Mouse (Mus musculus): Measurements from ENCODE around the gene Grap.

Gene Grap

GRCm38 (mm10) chr11:61656148-61656850, 3.2 kb downstream of the Grap start:
- in situ Hi-C loops (cut with MboI, MseI) = no loop called here

- in situ Hi-C loops (cut with MboI, MseI) = no loop called here
Measured at GRCm38 (mm10) chr11:61657432-61657831, 4.4 kb downstream of the Grap start.

DNA sequence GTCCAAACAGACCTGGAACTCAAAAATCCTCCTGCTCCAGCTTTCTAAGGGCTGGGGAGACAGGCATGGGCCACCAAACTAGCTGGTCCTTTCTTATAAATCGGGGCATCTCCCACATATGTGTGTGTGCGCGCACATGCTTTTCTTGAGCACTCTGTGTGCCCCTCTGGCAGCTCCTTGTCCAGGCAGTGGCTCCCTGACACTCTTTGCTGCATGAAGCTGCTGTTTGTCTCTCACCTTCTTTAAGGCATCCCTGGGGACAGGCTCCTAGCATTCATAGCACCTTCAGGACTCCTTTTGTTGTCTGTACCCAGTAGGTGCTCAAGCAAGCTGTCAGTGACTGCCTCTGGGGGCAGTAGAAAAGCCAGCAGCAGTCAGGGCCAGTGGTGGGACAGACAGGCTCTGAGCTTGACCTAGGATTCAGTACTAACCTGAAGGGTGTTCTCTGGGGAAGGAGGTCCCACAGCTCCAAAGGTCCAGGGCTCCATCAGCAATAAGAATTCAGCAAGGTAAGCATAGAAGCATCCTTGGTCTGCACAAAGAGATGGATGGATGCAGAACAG, 5.4 kb downstream of the Grap start:
- in situ Hi-C loops (cut with MboI, MseI) = no loop called here

GRCm38 (mm10) chr11:61659011-61659858, 6.2 kb downstream of the Grap start:
- in situ Hi-C loops (cut with MboI, MseI) = no loop called here

- in situ Hi-C loops (cut with MboI, MseI) = loop anchor here (5.0 kb wide), 1 partner anchor 33 kb away; no protein-coding TSS in a partner anchor
Measured at GRCm38 (mm10) chr11:61660001-61660400, 6.9 kb downstream of the Grap start.

GRCm38 (mm10) chr11:61660806-61661392, 7.8 kb downstream of the Grap start:
- in situ Hi-C loops (cut with MboI, MseI) = loop anchor here (5.0 kb wide), 1 partner anchor 34 kb away; no protein-coding TSS in a partner anchor

DNA sequence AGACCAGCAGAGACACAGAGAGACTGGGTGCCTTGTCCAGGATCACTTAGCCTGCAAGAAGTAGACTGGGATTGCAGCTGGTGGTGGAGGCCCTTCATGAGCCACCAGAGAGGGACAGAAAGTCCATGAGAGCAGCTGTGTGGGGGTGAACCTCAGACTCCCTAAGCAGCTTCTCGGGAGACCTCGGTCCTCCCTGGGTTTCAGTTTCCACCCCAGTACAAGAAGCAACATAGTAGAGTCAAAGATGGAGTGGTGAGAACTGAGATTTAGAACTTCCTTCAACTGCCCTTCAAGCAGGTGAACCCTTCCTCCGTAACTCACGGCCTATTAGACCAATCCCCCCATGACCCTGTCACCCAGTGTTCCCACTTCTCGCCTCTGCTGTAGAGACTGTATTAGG, 9.1 kb downstream of the Grap start:
- in situ Hi-C loops (cut with MboI, MseI) = loop anchor here (5.0 kb wide), 1 partner anchor 35 kb away; no protein-coding TSS in a partner anchor

- in situ Hi-C loops (cut with MboI, MseI) = loop anchor here (5.0 kb wide), 1 partner anchor 37 kb away; no protein-coding TSS in a partner anchor
Measured at GRCm38 (mm10) chr11:61665401-61665800, 12.3 kb downstream of the Grap start.

DNA sequence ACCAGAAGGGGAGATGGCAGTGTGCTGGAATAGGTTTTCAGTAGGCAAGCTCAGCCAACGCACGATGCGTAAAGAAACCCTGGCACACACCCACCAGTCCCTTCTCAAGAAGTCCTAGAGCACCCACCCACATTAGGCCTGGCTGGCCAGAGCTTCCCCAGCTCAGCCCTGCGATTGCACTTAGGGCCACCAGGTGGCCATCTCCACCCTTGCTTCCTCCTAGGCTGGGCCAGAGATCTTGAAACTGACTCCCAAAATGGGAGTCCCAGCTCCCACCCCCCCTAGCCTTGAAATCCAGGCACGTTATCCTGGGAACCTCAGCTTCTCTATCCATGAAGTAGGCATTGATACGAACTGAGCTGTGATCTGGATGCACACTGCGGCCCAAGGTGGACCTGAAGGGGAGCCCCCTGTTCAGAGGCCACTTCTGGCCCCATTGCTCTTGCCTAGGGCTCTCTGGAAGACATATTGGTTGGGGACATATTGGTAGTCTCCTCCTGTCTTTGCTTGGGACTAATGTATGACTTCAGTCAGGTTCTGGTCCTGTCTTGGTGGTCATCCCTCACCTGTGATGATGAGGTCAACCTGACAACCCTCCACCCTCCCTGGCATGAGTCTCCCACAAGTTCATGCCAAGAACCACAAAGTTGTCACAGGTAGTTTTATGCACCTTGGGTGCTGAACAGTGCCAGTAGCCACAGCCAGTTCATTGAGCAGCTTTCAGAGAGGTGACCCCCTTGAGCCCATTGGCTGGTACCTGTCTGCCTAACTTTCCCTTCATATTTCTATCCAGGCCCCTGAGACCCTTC, 13.1 kb downstream of the Grap start:
- in situ Hi-C loops (cut with MboI, MseI) = loop anchor here (5.0 kb wide), 1 partner anchor 36 kb away; no protein-coding TSS in a partner anchor

DNA sequence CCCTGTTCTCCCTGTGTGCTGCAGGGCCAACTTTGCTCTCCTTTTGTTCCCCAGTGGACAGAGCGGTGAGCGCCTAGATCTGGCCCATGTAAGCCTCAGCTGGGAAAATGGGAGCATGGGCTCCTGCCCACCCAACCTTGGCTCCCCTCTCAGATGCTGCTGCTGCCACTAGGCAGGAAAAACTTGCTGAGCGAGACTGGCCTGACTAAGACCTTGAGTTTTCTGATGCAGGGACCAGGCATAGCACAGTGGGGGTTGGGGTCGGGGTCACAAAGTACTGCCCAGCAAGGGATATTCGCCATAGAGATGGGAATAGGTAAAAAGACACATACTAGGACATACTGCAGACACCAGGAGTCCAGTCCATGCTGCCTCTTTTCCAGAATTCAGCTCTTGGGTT, 14.2 kb downstream of the Grap start:
- in situ Hi-C loops (cut with MboI, MseI) = loop anchor here (5.0 kb wide), 1 partner anchor 35 kb away; no protein-coding TSS in a partner anchor

GRCm38 (mm10) chr11:61667782-61668181, 14.7 kb downstream of the Grap start:
- in situ Hi-C loops (cut with MboI, MseI) = loop anchor here (5.0 kb wide), 1 partner anchor 35 kb away; no protein-coding TSS in a partner anchor

GRCm38 (mm10) chr11:61669492-61670490, 16.7 kb downstream of the Grap start:
- in situ Hi-C loops (cut with MboI, MseI) = loop anchor here (5.0 kb wide), 1 partner anchor 33 kb away; no protein-coding TSS in a partner anchor

DNA sequence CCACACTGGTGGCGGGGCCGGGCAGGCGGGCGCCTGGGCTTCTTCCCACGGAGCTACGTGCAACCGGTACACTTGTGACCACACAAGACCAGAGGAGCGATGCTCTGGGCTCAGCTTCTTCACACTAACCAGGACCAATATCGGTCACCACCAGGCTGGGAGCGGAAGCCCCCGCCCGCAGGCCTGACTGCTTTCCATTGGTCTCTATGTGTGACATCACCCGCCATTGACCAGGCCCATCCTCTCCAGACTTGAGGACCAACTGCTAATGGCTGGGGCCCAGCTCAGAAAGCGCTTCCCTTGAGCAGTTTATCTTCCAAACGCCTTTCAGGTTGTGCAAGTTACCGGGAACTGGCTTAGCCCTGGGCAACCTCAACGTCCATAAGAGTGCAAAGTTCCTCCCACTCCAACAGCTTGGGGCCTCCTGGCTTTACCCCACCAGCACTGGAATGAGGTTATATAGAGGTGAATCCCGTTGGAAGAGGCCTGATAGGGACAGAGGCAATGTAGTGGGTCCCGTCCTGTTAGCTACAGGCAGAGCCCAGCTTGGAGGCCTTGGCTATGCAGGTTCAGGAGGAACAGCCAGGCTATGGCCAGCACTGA, 18.8 kb downstream of the Grap start:
- in situ Hi-C loops (cut with MboI, MseI) = no loop called here

DNA sequence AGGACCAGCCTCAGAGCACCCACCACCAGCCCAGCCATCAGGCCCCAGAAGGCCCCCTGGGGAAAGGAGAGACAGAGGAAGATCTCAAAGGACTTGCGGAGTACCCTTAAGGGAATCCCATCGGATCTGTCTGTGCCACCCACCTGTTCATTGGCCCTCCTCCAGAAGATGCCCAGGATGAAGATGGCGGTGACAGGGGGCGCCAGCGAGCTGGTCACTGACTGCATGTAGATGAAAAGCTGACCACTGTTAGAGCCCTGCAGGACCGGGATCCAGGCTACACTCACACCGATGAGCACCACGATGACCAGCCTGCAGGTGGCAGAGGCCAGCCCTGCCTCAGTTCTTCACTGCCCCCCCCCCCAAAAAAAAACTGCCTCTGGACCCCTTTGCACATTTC, 20.6 kb downstream of the Grap start:
- in situ Hi-C loops (cut with MboI, MseI) = no loop called here

- in situ Hi-C loops (cut with MboI, MseI) = no loop called here
Measured at GRCm38 (mm10) chr11:61674151-61674838, 21.2 kb downstream of the Grap start.

- in situ Hi-C loops (cut with MboI, MseI) = no loop called here
Measured at GRCm38 (mm10) chr11:61674839-61675159, 21.7 kb downstream of the Grap start.

DNA sequence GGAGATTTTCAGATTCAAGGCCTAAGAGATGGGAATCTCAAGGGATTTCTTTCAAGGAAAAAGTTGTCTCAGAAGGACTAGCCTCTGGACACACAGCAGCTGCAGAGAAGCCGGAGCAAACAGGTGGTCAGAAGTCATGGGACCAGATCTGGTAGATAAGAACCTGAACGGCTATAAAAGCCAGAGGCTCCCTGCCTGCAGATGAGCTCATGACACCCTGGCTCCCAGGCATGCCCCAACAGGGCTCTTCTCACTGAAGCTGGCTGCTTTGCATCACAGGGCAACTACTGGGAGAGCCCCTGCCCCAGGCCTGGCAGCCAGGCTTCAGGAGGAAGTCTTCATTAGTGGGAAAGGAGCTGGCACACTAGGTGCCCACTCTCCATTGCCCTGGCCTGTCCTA, 22.3 kb downstream of the Grap start:
- in situ Hi-C loops (cut with MboI, MseI) = no loop called here

GRCm38 (mm10) chr11:61676216-61676854, 23.3 kb downstream of the Grap start:
- in situ Hi-C loops (cut with MboI, MseI) = no loop called here
